Mouse (Mus musculus) kidney, postnatal 4 days (tissue): ENCODE measurements around the gene Gpc2.
A peak's percentile ranks its signal among the peaks of the same experiment; 100 is the strongest.

Source experiments
- DNase-seq, 2 experiments: peaks; one replicate each; pipeline ENCODE4 v3.0.0; 2021; ENCODE audit warnings: mixed read lengths in 2 of 2

The Gpc2 gene

DNA sequence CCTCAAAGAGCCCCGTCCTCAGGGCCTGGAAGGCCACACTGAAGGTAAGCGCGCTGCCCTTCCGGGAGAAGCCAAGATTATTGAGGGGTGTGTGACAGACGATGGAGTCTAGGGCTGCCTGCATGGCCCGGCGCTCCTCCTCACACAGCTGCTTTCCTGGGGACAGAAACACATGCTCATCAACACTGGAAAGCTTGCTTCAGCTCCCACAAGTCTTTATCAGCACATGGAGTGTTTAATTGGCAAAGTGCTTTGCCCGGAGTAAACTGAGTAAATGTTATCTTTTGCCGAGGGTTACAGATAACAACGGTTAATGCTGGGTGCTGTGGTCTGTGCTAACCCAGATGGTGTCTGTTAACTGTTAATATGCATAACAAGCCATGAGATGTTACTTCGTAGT lies 19.0 kb downstream of the Gpc2 start:
- no peak for DNase-seq

DNA sequence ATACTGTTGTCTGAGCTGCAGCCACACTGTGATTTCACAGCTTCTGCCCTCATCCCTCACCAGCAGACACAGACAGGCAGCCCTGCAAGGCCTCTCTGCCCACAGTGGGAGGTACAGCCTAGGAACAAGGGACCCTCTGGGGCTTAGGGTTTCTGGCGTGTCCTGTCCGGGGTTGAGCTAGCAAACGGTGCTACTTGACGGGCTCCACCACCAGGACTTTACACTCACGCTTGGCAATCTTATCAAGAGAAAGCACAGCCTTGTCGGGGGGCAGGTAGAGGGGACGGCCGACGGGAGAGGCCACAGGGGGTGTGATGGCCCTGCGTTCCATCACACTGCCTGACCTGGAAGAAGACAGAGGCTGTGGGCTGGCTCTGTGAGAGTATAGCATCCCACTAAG lies 19.8 kb downstream of the Gpc2 start:
- no peak for DNase-seq

DNA sequence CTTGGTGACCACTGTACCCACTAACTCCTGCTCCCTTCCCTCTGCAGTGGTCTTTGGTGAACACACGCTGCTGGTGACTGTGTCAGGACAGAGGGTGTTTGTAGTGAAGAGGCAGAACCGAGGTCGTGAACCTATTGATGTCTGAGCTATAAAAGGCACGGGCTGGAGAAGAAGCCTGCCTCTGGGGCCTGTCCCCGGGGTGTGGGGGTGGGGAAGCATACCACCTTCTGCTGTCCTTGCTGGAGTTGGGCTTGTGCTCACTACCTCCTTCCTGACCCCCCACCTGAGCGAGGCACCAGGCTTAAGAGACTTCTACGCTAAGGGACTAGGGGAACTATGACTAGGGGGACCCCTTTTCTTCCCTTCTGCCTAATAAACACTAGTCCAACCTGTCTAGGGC lies 20.8 kb downstream of the Gpc2 start:
- no peak for DNase-seq

GRCm38 (mm10) chr5:138258542-138258941 lies 21.3 kb downstream of the Gpc2 start:
- DNase-seq = no peak

- no peak for DNase-seq
Measured at GRCm38 (mm10) chr5:138258078-138258477, 21.7 kb downstream of the Gpc2 start.

DNA sequence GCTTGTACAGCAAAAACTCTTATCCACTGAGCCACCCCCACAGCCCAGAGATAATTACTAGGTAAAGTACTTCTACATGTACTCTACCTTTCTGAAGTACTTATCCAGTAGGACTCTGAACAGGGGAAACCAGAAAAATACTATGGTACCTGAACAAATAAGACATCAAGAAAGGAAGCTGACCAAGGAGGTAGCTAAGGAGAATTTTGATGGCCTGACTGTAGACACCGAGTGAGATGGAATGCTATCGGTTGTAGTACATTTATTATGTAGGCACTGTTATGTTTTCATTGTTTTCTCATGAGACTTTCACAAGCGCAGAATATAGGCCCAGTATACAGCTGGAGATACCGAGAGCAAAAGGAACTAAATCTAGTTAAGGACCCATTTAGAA lies 22.2 kb downstream of the Gpc2 start:
- no peak for DNase-seq

- no peak for DNase-seq
Measured at GRCm38 (mm10) chr5:138256966-138257584, 22.7 kb downstream of the Gpc2 start.

GRCm38 (mm10) chr5:138256094-138256467 lies 23.7 kb downstream of the Gpc2 start:
- no peak for DNase-seq

DNA sequence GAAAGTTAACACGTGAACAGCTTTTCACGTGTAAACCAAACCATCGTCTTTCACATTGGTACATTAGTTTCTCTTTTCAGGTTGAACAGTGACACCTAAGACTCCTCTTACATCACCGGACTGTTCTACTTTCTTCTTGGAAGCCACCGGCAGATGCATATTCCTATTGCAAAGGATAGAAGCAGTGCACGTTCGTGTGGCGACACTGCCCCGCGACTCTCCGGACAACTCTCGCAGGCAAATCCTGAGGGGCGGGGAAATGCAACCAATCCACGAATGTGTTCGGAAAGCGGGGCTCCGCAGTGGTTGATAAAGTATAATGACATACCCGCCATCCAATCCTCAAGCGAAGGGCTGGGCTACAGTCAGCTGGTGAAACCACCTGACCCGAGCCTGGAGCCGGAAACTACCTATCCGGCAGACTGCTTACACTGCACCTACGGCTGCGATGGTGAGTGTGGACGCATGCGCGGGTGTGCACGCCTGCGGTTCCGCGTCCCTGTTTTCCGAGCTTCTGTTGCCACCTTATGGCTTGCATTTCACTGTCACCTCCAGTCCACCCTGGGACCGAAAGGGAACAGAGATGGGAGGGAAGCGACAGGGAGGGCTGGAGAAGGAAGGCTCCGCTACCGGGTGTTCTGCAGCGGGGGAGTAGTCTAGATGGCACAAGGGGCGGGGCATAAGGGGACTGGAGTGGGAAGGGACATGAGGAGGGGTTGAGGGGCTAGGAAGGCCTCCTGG lies 24.3 kb downstream of the Gpc2 start, which contains the start of gene Lamtor4:
Gene Lamtor4, plus strand, starts transcription at position 130 of the 741 bp plus-strand sequence.
- DNase-seq = peak; percentile 90 to 95

DNA sequence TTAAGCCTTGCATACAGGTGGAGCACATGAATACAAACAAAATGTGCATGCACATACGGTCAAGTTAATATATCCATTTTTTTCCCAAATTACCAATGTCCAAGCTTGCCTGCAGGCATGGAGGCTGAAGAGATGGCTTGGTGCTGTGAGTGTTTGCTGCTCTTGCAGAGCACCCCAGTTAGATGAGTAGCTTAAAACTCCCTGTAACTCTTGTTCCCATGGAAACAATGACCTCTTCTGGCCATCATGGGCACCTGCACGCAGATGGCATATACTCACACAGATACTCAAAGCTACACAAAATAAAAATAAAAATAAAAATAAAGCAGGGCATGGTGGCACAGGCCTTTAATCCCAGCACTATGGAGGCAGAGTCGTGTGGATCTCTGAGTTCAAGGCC lies 26.7 kb downstream of the Gpc2 start:
- DNase-seq = no peak

DNA sequence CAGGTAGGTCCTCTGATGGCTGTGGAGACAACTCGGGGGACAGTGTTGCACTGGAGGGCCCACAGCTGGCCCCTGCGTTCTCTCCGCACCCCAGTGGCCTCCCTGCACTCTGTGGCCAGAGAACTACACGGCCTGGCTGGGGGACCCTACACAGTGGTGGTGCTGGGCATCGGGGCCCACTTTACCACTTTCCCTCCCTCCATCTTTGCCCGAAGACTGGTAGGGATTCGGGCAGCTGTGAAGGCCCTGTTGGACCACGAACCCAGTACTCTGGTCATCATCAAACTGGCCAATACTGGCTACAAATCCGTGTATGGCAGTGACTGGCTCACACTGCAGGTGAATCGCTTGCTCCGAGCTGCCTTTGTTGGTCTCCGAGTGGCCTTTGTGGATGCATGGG lies 28.7 kb downstream of the Gpc2 start:
- no peak for DNase-seq

DNA sequence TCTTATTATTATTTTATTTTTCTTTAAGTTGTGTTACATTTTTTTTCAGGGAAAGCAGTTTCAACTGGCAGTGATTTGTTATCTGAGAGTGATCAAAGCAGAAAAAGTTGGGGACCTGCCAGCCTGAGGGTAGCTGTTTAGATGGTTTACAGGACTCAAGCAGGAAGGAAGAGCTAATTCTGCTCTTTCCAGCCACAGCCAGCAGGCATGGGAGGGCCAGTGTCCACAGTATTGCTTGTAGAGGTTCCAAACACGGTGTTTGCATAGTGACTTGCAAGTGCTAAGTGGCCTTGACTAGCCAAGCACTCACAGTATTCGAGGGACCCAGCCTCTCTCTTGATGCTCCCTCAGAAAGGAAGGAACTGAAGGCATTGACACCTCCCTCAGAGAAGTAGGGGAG lies 38.3 kb downstream of the Gpc2 start:
- DNase-seq = no peak

- no peak for DNase-seq
Measured at GRCm38 (mm10) chr5:138234224-138234623, 45.6 kb downstream of the Gpc2 start.

DNA sequence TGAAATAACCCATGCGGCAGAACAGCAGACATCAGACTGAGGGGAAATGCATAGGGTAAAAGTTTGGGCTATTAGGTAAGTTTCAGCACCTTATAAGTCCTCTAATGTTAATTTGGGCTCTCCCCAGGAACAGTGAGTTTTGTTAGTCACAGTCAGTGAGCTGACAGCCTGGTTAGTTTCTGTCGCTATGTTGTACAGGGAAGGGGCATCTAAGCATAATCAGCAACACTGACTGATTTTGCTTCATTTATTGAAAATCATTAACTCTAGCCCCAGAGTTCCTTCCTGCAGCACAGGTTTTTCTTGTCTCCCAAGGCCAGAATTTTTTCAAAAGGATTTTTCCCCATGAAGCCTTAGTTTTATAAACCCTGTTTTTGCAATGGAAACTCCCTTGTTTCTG lies 46.0 kb downstream of the Gpc2 start:
- no peak for DNase-seq

GRCm38 (mm10) chr5:138229511-138229910 lies 50.3 kb downstream of the Gpc2 start:
- DNase-seq = no peak

- DNase-seq = peak; percentile 74 to 77
Measured at GRCm38 (mm10) chr5:138228026-138228425, 51.8 kb downstream of the Gpc2 start.

- no peak for DNase-seq
Measured at GRCm38 (mm10) chr5:138227367-138227766, 52.4 kb downstream of the Gpc2 start.

- no peak for DNase-seq
Measured at GRCm38 (mm10) chr5:138226491-138226890, 53.3 kb downstream of the Gpc2 start.

DNA sequence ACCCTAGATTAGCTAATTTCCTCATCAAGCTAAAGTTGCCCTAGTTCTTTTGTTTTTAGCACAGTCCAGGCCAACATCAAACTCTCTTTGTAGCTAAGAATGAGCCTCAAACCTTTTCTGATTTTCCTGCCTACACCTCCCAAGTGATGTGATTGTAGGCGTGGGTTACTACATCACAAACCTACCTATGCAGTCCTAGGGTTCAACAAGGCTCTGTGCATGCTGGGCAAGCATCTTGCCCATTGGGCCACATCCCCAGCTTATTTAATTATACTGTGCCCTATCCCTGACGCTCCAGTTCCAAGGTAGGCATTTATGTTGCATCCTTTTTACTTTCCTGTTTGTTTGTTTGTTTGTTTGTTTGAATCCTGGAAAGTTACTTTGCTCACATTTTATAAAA lies 54.1 kb downstream of the Gpc2 start, which contains the start of gene Nxpe5:
Gene Nxpe5, plus strand, starts transcription at position 199 of the 400 bp plus-strand sequence.
- DNase-seq = no peak
